Mouse (Mus musculus): ENCODE measurements around the gene Hpd. TPM values are rescaled to one million over a fixed set of nuclear protein-coding genes. Genes with fewer than 3 reads are reported as not detected.

The Hpd gene
- polyA plus RNA-seq, 2 experiments = not detected

DNA sequence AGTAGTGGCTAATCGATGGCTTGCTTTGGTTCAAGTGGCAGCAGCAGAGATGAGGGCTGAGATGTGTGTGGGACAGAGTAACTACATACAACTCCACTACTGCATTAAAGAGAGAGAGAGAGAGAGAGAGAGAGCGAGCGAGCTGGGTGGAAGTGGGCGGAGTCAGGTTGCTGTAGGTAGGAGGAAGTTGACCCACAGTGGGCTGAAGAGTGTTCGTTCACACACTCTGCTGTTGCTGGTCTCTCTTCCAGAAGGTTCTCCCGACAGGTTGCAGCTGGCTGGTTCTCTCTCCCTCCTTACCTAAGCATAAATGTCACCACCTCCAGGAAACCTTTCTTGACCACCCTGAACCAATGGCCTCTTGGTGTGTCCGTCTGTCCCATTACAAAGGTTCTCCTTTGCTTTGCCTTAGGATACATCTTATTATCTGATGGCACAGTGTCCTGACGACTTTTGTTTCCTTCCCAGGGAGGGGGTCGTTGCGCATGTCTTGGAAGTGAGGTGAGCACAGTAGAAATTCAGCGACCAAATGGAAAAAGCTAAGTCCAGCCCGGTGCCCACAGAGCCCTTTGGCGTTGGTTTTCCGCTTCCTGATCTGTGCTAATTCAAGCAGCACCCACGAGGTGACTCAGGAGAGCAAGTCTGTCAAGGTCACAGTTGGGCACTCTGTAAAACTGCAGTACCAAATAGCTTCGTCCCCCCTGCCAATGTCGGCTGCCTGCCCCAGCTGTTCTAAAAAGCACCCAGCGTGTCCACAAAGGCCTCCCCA is 56.7 kb downstream of the Hpd start:
- Histone ChIP-seq H3K27me3 (ENCODE audit: control insufficient read depth, insufficient read depth, low read length) (no peaks in the 10 kb centered on the region), H3K4me3 (replicated peaks; ENCODE audit: low read length) (no peak overlapping the region), H3K36me3 (ENCODE audit: control insufficient read depth, insufficient read depth, low read length) (peaks cover 36% of the 10 kb centered on the region), H3K27ac (replicated peaks; ENCODE audit: low read depth, low read length) (no peak overlapping the region), H3K4me2 (replicated peaks; ENCODE audit: low read depth, low read length, severe bottlenecking) (no peak overlapping the region), H3K9me3 (ENCODE audit: control insufficient read depth, low read length) (no peaks in the 10 kb centered on the region), H3K9ac (ENCODE audit: low read depth, low read length, severe bottlenecking) (no peak overlapping the region), H3K4me1 (ENCODE audit: control insufficient read depth, insufficient read depth, low read length) (no peaks in the 10 kb centered on the region)
- no peak for ATAC-seq (ENCODE audit: low FRiP score, low read depth)
- WGBS = 83% methylated on average over 18 of the region's 18 CpGs
- TF ChIP-seq POLR2A (IDR thresholded peaks at IDR 0.05; ENCODE audit: borderline replicate concordance, extremely low read depth, insufficient read depth, insufficient read length) = no peak
- DNase-seq (ENCODE audit: low spot score) = no peak

DNA sequence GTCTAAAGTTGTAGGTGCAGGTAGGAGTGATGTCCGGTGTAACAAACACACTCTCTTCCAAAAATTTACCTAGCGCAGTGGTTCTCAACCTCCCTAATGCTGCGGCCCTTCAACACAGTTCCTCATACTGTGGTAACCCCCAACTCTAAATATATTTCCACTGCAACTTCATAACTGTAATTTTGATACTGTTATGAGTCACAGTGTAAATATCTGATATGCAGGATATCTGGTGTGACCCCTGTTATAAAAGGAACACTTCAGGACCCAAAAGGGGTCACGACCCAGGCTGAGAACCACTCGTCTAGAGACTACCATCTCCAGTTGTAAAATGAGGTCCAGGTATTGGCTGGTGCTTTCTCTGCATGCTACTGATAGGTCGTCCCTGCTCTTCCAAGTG is 57.4 kb downstream of the Hpd start:
- DNase-seq (ENCODE audit: low spot score) = no peak
- H3K4me1 ChIP-seq (ENCODE audit: control insufficient read depth, insufficient read depth, low read length) = no peaks in the 10 kb centered on the region
- TF ChIP-seq POLR2A (IDR thresholded peaks at IDR 0.05; ENCODE audit: borderline replicate concordance, extremely low read depth, insufficient read depth, insufficient read length) = no peak
- no peak overlapping the region for H3K4me2 ChIP-seq (replicated peaks; ENCODE audit: low read depth, low read length, severe bottlenecking)
- no peak overlapping the region for H3K4me3 ChIP-seq (replicated peaks; ENCODE audit: low read length)
- H3K9me3 ChIP-seq (ENCODE audit: control insufficient read depth, low read length) = no peaks in the 10 kb centered on the region
- H3K36me3 ChIP-seq (ENCODE audit: control insufficient read depth, insufficient read depth, low read length) = peaks cover 31% of the 10 kb centered on the region
- no peaks in the 10 kb centered on the region for H3K27me3 ChIP-seq (ENCODE audit: control insufficient read depth, insufficient read depth, low read length)
- no peak overlapping the region for H3K9ac ChIP-seq (ENCODE audit: low read depth, low read length, severe bottlenecking)
- no peak overlapping the region for H3K27ac ChIP-seq (replicated peaks; ENCODE audit: low read depth, low read length)
- WGBS = 71% methylated on average over 6 of the region's 6 CpGs
- ATAC-seq (ENCODE audit: low FRiP score, low read depth) = no peak

DNA sequence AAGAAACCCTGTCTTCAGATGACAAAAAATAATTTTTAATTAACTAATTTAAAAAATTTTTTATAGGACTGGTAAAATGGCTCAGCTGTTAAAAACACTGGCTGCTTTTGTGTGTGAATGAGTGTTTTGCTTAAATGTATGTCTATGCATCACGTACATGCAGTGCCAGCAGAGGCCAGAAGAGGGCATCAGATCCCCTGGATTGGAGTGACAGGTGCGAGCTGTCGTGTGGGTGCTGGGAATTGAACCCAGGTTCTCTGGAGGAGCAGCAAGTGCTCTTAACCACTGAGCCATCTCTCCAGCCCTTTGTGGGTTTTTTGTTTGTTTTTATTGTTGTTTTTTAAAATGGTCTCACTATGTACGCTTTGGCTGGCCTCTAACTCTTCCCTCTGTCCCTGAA is 60.3 kb downstream of the Hpd start:
- Histone ChIP-seq H3K9me3 (ENCODE audit: control insufficient read depth, low read length) (no peaks in the 10 kb centered on the region), H3K4me2 (replicated peaks; ENCODE audit: low read depth, low read length, severe bottlenecking) (no peak overlapping the region), H3K27me3 (ENCODE audit: control insufficient read depth, insufficient read depth, low read length) (no peaks in the 10 kb centered on the region), H3K9ac (ENCODE audit: low read depth, low read length, severe bottlenecking) (no peak overlapping the region), H3K36me3 (ENCODE audit: control insufficient read depth, insufficient read depth, low read length) (peaks cover 22% of the 10 kb centered on the region), H3K4me1 (ENCODE audit: control insufficient read depth, insufficient read depth, low read length) (no peaks in the 10 kb centered on the region), H3K27ac (replicated peaks; ENCODE audit: low read depth, low read length) (no peak overlapping the region), H3K4me3 (replicated peaks; ENCODE audit: low read length) (no peak overlapping the region)
- 92% methylated on average over 4 of the region's 4 CpGs for WGBS
- ATAC-seq (ENCODE audit: low FRiP score, low read depth) (no peak), DNase-seq (ENCODE audit: low spot score) (no peak)
- TF ChIP-seq POLR2A (IDR thresholded peaks at IDR 0.05; ENCODE audit: borderline replicate concordance, extremely low read depth, insufficient read depth, insufficient read length) = no peak

Other genes starting within 250 kb of the Hpd start
- 40.9 and 45.8 TPM in 2 replicates for gene Kdm2b, start 192.9 kb downstream of the Hpd start, polyA plus RNA-seq (2012; rRNA removed)
- 37.0 and 41.7 TPM in 2 replicates for gene Kdm2b, start 192.9 kb downstream of the Hpd start, polyA plus RNA-seq (2014; fragmentation: Nextera tagmentation; extraction: Ambion mirVana)
- gene Orai1, start 167.7 kb downstream of the Hpd start, polyA plus RNA-seq (2012; rRNA removed) = 25.0 and 35.0 TPM in 2 replicates
- 20.7 and 20.9 TPM in 2 replicates for gene Orai1, start 167.7 kb downstream of the Hpd start, polyA plus RNA-seq (2014; fragmentation: Nextera tagmentation; extraction: Ambion mirVana)
- gene Morn3, start 135.7 kb downstream of the Hpd start, polyA plus RNA-seq (2012; rRNA removed) = not detected in 2 replicates
- gene Morn3, start 135.7 kb downstream of the Hpd start, polyA plus RNA-seq (2014; fragmentation: Nextera tagmentation; extraction: Ambion mirVana) = not detected in 2 replicates
- gene Tmem120b, start 114.3 kb downstream of the Hpd start, polyA plus RNA-seq (2012; rRNA removed) = 21.0 and 21.8 TPM in 2 replicates
- 13.8 and 14.8 TPM in 2 replicates for gene Tmem120b, start 114.3 kb downstream of the Hpd start, polyA plus RNA-seq (2014; fragmentation: Nextera tagmentation; extraction: Ambion mirVana)
- 5.8 and 6.6 TPM in 2 replicates for gene Rhof, start 50.0 kb downstream of the Hpd start, polyA plus RNA-seq (2012; rRNA removed)
- gene Rhof, start 50.0 kb downstream of the Hpd start, polyA plus RNA-seq (2014; fragmentation: Nextera tagmentation; extraction: Ambion mirVana) = 3.9 and 4.9 TPM in 2 replicates
- gene Setd1b, start 40.5 kb downstream of the Hpd start, polyA plus RNA-seq (2012; rRNA removed) = 15.0 and 17.5 TPM in 2 replicates
- 11.7 and 13.2 TPM in 2 replicates for gene Setd1b, start 40.5 kb downstream of the Hpd start, polyA plus RNA-seq (2014; fragmentation: Nextera tagmentation; extraction: Ambion mirVana)
- gene Psmd9, start 13.3 kb downstream of the Hpd start, polyA plus RNA-seq (2012; rRNA removed) = 44.0 and 47.0 TPM in 2 replicates
- 61.1 and 65.1 TPM in 2 replicates for gene Psmd9, start 13.3 kb downstream of the Hpd start, polyA plus RNA-seq (2014; fragmentation: Nextera tagmentation; extraction: Ambion mirVana)
- gene Wdr66, start 69.4 kb upstream of the Hpd start, polyA plus RNA-seq (2012; rRNA removed) = 0.86 and 0.87 TPM in 2 replicates
- gene Wdr66, start 69.4 kb upstream of the Hpd start, polyA plus RNA-seq (2014; fragmentation: Nextera tagmentation; extraction: Ambion mirVana) = 0.50 and 0.53 TPM in 2 replicates
- gene Bcl7a, start 161.1 kb upstream of the Hpd start, polyA plus RNA-seq (2012; rRNA removed) = 28.3 and 31.4 TPM in 2 replicates
- gene Bcl7a, start 161.1 kb upstream of the Hpd start, polyA plus RNA-seq (2014; fragmentation: Nextera tagmentation; extraction: Ambion mirVana) = 20.1 and 25.4 TPM in 2 replicates
- 28.3 and 37.8 TPM in 2 replicates for gene Mlxip, start 212.1 kb upstream of the Hpd start, polyA plus RNA-seq (2012; rRNA removed)
- gene Mlxip, start 212.1 kb upstream of the Hpd start, polyA plus RNA-seq (2014; fragmentation: Nextera tagmentation; extraction: Ambion mirVana) = 16.5 and 19.7 TPM in 2 replicates

Data from limb, embryonic 14.5 days (tissue).